Mouse (Mus musculus) lung, embryonic 16.5 days (tissue): ENCODE data around the gene Ubn1. TPM values are rescaled to one million over a fixed set of nuclear protein-coding genes. Genes with fewer than 3 reads are reported as not detected.

Experiments used
- ATAC-seq: fragments of 200-750 bp; cut with Nextera tagmentation; 2 replicates; pipeline ENCODE4 v1.8.0; 2017; ENCODE audit warnings: low read depth, mild to moderate bottlenecking, moderate library complexity
- H3K27ac ChIP-seq: fragments of 300-500 bp; sonication (generic); 2 replicates; pipeline ENCODE4 v1.5.1; 2014; ENCODE audit warnings: mild to moderate bottlenecking, control low read depth, low read length
- H3K27me3 ChIP-seq: fragments of 300-500 bp; sonication (generic); 2 replicates; pipeline ENCODE4 v1.6.1; 2014; ENCODE audit warnings: low read depth, low read length, mixed read lengths; ENCODE audit not compliant: control insufficient read depth, insufficient read depth
- H3K36me3 ChIP-seq: fragments of 300-500 bp; sonication (generic); 2 replicates; pipeline ENCODE4 v1.6.1; 2014; ENCODE audit warnings: low read length; ENCODE audit not compliant: control insufficient read depth, insufficient read depth
- H3K4me1 ChIP-seq: fragments of 300-500 bp; sonication (generic); replicated peaks from 2 replicates; pipeline ENCODE4 v1.6.1; 2014; ENCODE audit warnings: low read length, mixed read lengths; ENCODE audit not compliant: control insufficient read depth, insufficient read depth
- H3K4me2 ChIP-seq: fragments of 300-500 bp; sonication (generic); 2 replicates; pipeline ENCODE4 v1.6.1; 2014; ENCODE audit warnings: low read depth, low read length, control low read depth
- H3K4me3 ChIP-seq: fragments of 300-500 bp; sonication (generic); 2 replicates; pipeline ENCODE4 v1.5.1; 2014; ENCODE audit warnings: mild to moderate bottlenecking, low read length, control low read depth
- H3K9ac ChIP-seq: fragments of 300-500 bp; sonication (generic); 2 replicates; pipeline ENCODE4 v1.6.1; 2014; ENCODE audit warnings: low read length, control low read depth
- H3K9me3 ChIP-seq: fragments of 300-500 bp; sonication (generic); 2 replicates; pipeline ENCODE4 v1.6.1; 2016; ENCODE audit warnings: low read length; ENCODE audit not compliant: control insufficient read depth
- WGBS: fragments of 180-500 bp; shearing (Covaris S2); extraction: QIAGEN DNeasy Blood & Tissue Kit; methylation state at CpG from one replicate; pipeline ENCODE4 v1.1.7; 2014; 5-methylcytosine and 5-hydroxymethylcytosine counted together
- polyA plus RNA-seq: library from polyadenylated mRNA; unstranded; fragments of >200 nt; fragmentation: Nextera tagmentation; extraction: Ambion mirVana; gene quantifications from 2 replicates; pipeline ENCODE4 v1.2.1, GENCODE M21; 2015

The Ubn1 gene
- polyA plus RNA-seq, 1 experiment from 2014 or later: 17.9 TPM

- no peaks in the 10 kb centered on the region for H3K9me3 ChIP-seq
- under 1% methylated on average over 78 of the region's 78 CpGs for WGBS
- H3K4me3 ChIP-seq: peak overlapping the region; percentile 81
- peak overlapping the region; percentile 95 for H3K4me2 ChIP-seq
- peak overlapping the region; percentile 96 for H3K9ac ChIP-seq
- peaks cover 19% of the 10 kb centered on the region for H3K4me1 ChIP-seq
- peak overlapping the region; percentile 99 for H3K27ac ChIP-seq
- ATAC-seq: peak; percentile 67
- H3K27me3 ChIP-seq: no peaks in the 10 kb centered on the region
- peaks cover 25% of the 10 kb centered on the region for H3K36me3 ChIP-seq
Observed at GRCm38 (mm10) chr16:5050251-5051110, 624 bp downstream of the Ubn1 start.

- no peak overlapping the region for H3K4me3 ChIP-seq
- no peaks in the 10 kb centered on the region for H3K4me1 ChIP-seq
- 72% methylated on average over 1 of the region's 1 CpGs for WGBS
- no peaks in the 10 kb centered on the region for H3K27me3 ChIP-seq
- ATAC-seq: no peak
- no peak overlapping the region for H3K27ac ChIP-seq
- no peak overlapping the region for H3K9ac ChIP-seq
- H3K4me2 ChIP-seq: no peak overlapping the region
- no peaks in the 10 kb centered on the region for H3K9me3 ChIP-seq
- H3K36me3 ChIP-seq: peaks cover 34% of the 10 kb centered on the region
Observed at GRCm38 (mm10) chr16:5058114-5058513, 8.3 kb downstream of the Ubn1 start.

GRCm38 (mm10) chr16:5063472-5063871 is 13.6 kb downstream of the Ubn1 start:
- no peak overlapping the region for H3K4me2 ChIP-seq
- H3K27me3 ChIP-seq: no peaks in the 10 kb centered on the region
- H3K36me3 ChIP-seq: peaks cover 40% of the 10 kb centered on the region
- H3K9ac ChIP-seq: no peak overlapping the region
- WGBS: 91% methylated on average over 4 of the region's 4 CpGs
- H3K4me3 ChIP-seq: no peak overlapping the region
- no peak for ATAC-seq
- H3K9me3 ChIP-seq: no peaks in the 10 kb centered on the region
- no peaks in the 10 kb centered on the region for H3K4me1 ChIP-seq
- no peak overlapping the region for H3K27ac ChIP-seq

- Histone ChIP-seq H3K9me3 (no peaks in the 10 kb centered on the region), H3K27me3 (no peaks in the 10 kb centered on the region), H3K27ac (no peak overlapping the region), H3K4me2 (no peak overlapping the region), H3K36me3 (peaks cover 46% of the 10 kb centered on the region), H3K9ac (no peak overlapping the region), H3K4me1 (no peaks in the 10 kb centered on the region), H3K4me3 (no peak overlapping the region)
- WGBS: 68% methylated on average over 3 of the region's 3 CpGs
- no peak for ATAC-seq
Observed at GRCm38 (mm10) chr16:5070321-5070720, 20.5 kb downstream of the Ubn1 start.

GRCm38 (mm10) chr16:5071974-5072373 is 22.1 kb downstream of the Ubn1 start:
- Histone ChIP-seq H3K4me3 (no peak overlapping the region), H3K9me3 (no peaks in the 10 kb centered on the region), H3K27ac (no peak overlapping the region), H3K36me3 (peaks cover 52% of the 10 kb centered on the region), H3K9ac (no peak overlapping the region), H3K4me2 (no peak overlapping the region), H3K27me3 (no peaks in the 10 kb centered on the region), H3K4me1 (no peaks in the 10 kb centered on the region)
- no peak for ATAC-seq
- 92% methylated on average over 7 of the region's 7 CpGs for WGBS

- H3K36me3 ChIP-seq: peaks cover 60% of the 10 kb centered on the region
- no peaks in the 10 kb centered on the region for H3K27me3 ChIP-seq
- H3K4me1 ChIP-seq: no peaks in the 10 kb centered on the region
- no peak overlapping the region for H3K9ac ChIP-seq
- no peaks in the 10 kb centered on the region for H3K9me3 ChIP-seq
- no peak overlapping the region for H3K4me3 ChIP-seq
- WGBS: 87% methylated on average over 5 of the region's 5 CpGs
- no peak overlapping the region for H3K4me2 ChIP-seq
- ATAC-seq: no peak
- no peak overlapping the region for H3K27ac ChIP-seq
Observed at GRCm38 (mm10) chr16:5074341-5074740, 24.5 kb downstream of the Ubn1 start.

- Histone ChIP-seq H3K9me3 (no peaks in the 10 kb centered on the region), H3K4me2 (no peak overlapping the region), H3K27me3 (no peaks in the 10 kb centered on the region), H3K36me3 (peaks cover 56% of the 10 kb centered on the region), H3K4me1 (no peaks in the 10 kb centered on the region), H3K9ac (no peak overlapping the region), H3K4me3 (no peak overlapping the region), H3K27ac (no peak overlapping the region)
- WGBS: 86% methylated on average over 4 of the region's 4 CpGs
- no peak for ATAC-seq
Observed at GRCm38 (mm10) chr16:5085196-5085595, 35.3 kb downstream of the Ubn1 start.

- WGBS: 92% methylated on average over 2 of the region's 2 CpGs
- Histone ChIP-seq H3K36me3 (peaks cover 55% of the 10 kb centered on the region), H3K4me2 (no peak overlapping the region), H3K9ac (no peak overlapping the region), H3K4me1 (no peaks in the 10 kb centered on the region), H3K9me3 (no peaks in the 10 kb centered on the region), H3K4me3 (no peak overlapping the region), H3K27ac (no peak overlapping the region), H3K27me3 (no peaks in the 10 kb centered on the region)
- ATAC-seq: no peak
Observed at GRCm38 (mm10) chr16:5086179-5086578, 36.3 kb downstream of the Ubn1 start.

GRCm38 (mm10) chr16:5089021-5089420 is 39.2 kb downstream of the Ubn1 start:
- Histone ChIP-seq H3K9me3 (no peaks in the 10 kb centered on the region), H3K4me2 (no peak overlapping the region), H3K4me1 (no peaks in the 10 kb centered on the region), H3K9ac (no peak overlapping the region), H3K4me3 (no peak overlapping the region), H3K27ac (no peak overlapping the region), H3K36me3 (peaks cover 35% of the 10 kb centered on the region), H3K27me3 (no peaks in the 10 kb centered on the region)
- ATAC-seq: no peak
- 52% methylated on average over 10 of the region's 10 CpGs for WGBS
